Mouse (Mus musculus) left cerebral cortex, adult 18-20 months (tissue): ENCODE measurements around the gene Serpina5. TPM values are rescaled to one million over a fixed set of nuclear protein-coding genes. Genes with fewer than 3 reads are reported as not detected.
A peak's percentile ranks its signal among the peaks of the same experiment; 100 is the strongest.
"Not testable (repeated sequence)": the region's sequence is repeated elsewhere in the genome, so short reads cannot be mapped to it uniquely, and the experiment has no call there.

Experiments
- DNase-seq, 2 experiments: peaks; one replicate each; pipeline ENCODE4 v3.0.0; 2021 to 2022; ENCODE audit warnings: low spot score in 2 of 2, mixed read lengths in 1 of 2
- long read RNA-seq, 2 experiments: library from polyadenylated mRNA; stranded (forward); transcript quantifications; one replicate each; pipeline ENCODE4 v2.0.0; 2021
- total RNA-seq, 2 experiments: library from RNA; stranded (reverse); gene quantifications; 2 replicates each; pipeline ENCODE4 v1.2.3; 2021

The Serpina5 gene
- total RNA-seq, result not detected
- long read RNA-seq, experiment 1, result 0 reads
- long read RNA-seq, experiment 2, result 0 reads

DNA sequence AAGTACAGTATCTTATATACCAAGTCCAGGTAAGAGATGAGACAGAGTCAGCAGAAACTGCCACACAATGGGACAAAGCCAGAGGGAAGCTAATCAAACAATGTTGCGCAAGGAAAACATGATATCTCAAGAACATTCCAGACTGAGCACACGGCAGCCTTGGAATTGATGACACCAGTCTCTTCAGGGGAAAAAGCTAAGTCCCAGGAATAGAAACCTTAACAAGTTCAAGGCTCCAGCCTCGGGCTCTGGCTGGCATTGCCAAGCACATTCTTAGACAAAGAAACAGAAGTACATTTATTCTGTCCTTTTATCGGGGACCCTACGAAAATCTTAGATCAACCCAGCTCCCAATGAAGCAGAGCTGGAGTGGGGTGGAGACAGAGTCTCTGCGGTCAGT is at the start of gene Serpina5:
Gene Serpina5 (plus strand): TSS at position 346 of the 400 bp plus-strand sequence.
- DNase-seq, result no peak

DNA sequence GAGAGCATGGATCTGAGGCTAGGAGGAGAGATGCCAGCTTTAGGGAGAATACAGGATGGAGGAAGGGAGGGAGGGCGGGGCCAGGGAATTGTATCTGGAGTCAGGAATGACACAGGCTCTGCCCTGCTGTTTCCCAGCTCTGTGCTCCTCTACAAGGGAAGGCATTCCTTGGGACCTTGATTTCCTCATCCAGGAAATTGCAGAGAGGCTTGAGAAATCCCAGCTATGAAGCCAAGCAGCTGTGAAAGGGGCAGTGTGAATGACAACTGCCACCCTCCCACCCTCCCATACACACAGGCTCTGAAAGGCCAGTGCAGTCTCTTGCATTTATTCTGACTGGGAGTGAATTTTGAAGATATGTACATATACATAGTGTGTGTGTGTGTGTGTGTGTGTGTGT is 46.9 kb upstream of the Serpina5 start:
- no peak for DNase-seq

DNA sequence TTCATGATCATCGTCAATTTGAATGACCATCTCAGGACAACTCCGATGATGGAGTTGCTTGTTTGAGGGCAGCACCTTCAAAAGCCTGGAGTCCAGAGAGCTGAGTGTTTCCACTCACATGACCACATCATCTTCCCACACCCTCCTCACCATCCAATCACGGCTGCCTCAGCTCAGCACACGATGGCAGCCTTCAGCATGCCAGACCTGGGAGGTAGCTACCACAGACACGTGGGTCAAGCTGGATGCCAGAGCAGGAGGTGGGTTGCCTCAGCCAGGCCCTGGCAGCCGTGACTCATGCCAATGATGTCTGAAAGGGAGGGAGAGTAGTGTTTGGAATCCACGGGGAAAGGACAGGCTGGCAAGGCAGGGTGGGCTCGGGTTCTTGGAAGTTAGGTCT is 45.2 kb upstream of the Serpina5 start:
- no peak for DNase-seq

DNA sequence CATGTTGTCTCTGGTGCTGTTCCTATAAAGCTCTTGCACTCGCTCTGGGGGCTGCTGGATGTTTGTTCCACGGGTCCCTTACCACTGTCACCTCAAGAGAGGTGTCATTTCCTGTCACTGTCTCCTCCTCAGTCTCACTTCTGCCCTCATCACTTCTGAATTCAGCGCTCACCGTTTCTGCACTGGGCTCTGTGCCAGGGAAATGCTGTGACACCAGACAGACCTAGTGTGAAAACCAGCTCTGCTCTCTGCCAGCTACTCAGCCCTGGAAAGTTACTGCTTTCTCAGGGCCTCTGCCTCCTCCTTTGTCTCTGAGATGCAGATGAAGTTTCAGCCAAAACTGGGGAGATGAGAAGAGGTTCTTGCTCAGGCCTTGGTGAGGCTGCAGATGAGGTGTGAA is 43.9 kb upstream of the Serpina5 start:
- peak; percentile 71 to 83 for DNase-seq

DNA sequence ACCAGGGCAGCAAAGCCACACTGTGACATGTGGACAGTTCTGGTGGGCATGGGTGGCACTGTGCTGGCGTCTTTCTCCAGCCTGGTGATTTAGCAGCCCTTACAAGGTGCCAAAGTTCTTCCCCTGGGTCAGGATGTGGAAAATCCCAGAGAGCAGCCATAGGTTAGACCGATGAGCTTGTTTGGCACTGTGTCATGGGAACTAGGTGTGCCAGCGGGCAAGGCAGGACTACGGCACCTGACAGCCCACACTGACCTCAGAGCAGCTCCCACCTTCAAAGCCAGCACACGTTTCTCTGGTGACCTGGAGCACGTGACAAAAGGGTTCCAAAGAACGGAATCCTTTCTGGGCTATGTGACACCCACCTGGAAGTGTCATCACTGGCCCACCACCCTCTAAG is 43.4 kb upstream of the Serpina5 start:
- DNase-seq, result no peak

DNA sequence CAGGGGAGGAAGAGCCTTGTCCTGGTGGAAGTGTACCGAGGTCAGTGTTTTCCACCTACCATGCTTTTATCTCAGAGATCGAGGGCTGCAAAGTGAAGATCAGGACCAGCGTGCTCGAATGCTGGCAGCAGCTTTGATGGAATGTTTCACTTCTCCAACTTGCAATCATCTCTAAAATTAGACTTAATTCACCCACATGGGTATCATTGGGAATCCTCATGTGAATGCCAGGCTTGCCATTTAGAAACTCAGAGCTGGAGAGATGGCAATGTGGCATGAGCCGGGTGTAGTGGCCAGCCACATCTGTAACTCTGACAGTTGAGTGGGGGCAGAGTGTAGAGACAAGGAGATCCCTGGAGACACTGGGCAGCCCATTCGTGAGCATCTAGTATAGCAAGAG is 40.8 kb upstream of the Serpina5 start:
- peak in 1 of 2 experiments; percentile 10 for DNase-seq

DNA sequence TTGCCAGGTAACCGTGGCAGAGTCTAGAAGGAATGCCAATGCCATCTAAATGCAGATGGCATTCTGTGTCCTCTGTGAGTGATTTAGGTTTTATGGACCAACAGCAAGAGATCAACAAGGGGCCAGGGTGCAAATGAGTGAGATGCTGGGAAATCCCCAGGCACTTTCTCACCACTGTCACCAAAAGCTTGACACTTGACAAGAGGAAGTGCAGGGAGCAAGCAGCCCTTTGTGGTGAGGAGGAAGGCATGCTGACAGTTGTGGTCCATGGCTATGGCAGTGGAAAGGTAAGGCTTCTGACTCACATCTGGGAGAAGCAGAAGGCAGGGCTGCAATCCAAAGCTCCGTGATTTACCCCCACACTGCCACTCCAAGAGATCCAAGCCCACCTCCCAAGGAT is 39.1 kb upstream of the Serpina5 start:
- no peak for DNase-seq

DNA sequence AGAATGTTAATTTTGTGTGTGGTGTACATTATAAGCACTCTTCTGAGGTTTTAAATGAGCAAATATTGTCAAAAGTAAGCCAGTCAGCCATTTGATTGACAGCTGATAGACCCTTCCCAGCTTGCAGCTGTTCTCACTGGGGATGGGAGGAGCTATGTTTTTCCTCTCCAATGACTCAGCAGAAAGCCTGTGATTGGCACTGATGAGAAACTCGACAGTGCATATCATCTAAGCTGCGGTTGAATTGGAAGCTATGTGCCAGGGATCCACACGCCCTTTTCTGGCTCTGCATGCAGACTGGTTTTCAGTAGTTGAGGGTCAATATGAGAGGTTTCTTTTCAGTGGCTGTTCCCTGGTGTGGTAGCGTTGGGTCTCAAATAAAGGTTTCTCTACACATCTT is 36.4 kb upstream of the Serpina5 start:
- no peak for DNase-seq

DNA sequence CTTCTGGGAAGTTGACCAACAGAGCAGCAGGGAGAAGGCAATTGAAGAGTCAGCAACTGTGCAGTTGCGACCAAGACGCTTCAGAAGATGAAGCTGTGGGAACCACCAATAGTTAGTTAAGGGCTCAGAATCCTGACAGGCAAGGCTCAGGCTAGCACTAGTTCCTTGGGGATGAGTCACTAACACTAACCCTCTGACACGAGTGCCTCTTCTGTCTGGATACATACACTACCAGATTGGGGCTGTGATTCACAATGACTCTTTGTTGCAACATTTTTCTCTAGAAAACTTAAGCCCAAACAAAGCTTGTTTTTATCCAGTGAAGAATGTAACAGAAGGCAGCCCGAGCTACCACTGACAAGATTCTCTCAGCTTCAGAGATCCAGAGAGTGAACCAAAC is 35.9 kb upstream of the Serpina5 start:
- no peak for DNase-seq

DNA sequence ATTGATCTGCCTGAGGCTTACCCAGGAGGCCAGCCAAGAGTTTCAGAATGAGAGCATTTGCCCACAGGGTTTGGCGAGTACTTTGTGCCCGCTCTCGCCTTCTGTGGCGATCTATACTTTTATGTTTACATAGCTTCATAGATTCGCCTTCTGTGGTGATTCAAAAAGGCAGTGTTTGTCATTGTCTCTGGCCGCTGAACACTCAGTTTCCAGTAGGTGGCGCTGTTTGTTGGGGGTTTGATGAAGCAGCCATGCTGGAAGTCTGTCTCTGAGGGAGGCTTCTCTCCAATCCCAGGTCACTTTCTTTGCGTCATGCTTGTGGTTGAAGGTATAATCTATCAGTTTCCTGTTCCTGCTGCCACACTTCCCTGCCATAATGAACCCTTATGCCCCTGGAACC is 34.7 kb upstream of the Serpina5 start:
- peak; percentile 51 to 62 for DNase-seq

DNA sequence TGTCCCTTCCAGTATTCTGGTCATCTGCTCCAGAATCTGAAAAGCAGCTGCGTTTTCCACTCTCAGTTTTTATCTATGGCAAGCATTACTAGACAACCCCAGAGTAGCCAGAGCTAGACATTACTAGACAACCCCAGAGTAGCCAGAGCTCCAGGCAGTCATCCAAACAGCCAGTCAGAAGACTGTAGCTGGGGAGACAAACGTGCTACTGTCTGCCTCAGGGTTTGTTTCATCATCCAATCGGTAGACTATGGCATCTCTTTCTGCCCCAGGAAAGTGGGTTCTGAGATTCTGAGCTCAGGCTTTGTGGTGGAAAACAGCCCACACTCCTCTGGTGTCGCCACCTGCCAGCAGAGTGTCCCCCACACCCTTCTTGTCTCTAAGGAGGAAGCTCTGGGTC is 33.4 kb upstream of the Serpina5 start:
- DNase-seq, result peak; percentile 55 to 59

DNA sequence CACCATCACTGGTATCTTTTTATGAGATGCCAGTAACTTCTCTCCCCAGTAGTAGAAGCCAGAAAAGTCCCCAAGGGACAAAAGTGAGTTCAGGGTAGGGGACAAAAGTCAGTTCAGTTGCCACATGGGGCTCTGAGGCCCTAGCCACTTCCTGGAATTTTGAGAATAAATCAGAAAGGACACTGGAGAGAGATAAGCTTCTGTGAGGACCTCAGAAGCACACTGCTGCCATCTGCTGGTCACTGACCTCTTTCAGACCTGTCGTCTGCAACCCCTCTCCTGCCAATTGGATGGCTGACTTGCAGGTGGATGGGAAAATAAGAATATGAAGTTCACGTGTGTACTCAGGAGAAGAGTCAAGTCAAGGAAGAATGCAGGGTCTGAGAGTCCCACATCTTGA is 31.3 kb upstream of the Serpina5 start:
- peak; percentile 84 to 92 for DNase-seq

DNA sequence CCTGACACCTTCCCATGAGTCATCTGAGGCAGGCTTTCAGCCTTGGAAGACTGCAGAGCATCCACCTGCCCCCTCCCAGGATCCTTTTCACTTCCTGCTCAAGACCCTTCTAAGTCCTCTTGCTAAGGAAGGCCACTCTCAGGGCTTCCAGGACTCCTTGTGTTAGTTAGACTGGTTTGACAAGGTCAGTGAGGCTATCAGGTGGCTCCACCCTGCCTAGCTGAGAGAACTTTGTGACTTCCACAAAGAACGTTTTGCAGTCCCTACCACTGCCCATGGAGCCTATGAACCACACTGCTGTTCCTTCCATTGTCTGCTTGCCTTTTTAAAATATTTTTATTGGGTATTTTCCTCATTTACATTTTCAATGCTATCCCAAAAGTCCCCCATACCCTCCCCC is 29.2 kb upstream of the Serpina5 start:
- no peak for DNase-seq

DNA sequence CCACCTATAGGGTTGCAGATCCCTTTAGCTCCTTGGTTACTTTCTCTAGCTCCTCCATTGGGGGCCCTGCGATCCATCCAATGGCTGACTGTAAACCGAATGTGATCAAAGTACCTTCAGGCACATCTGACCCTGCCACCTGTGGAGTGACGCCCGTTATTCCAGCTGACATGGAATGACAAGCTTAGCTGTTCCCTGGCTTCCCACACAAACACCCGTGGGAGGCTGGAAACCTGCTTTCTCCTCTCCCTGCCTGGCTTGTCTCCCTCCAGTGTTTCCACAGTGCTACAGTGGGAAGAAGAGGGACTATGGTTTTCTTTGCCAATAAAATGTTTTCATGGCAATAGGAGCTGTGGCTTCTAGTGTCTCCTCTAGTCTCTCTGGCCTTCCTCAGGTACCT is 28.6 kb upstream of the Serpina5 start:
- peak in 1 of 2 experiments; percentile 37 for DNase-seq

DNA sequence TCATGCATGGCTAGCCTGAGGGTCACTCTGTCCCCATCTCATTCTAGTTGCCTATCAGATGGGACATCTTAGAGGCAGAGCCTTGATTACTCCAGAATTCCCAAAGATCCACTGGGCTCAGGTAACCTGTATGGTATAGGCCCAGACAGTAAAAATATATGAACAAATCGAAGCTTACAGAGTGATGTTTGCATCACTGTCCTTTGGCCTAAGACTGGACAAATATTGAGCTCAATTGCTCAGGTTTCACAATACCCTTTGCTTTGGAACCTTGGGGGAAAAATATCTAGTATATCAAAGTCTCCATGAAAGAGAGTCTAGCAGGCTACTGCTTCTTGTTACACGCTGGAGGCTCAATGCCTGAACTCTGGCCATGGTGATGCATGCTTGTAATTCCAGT is 10.8 kb upstream of the Serpina5 start:
- DNase-seq, result no peak

DNA sequence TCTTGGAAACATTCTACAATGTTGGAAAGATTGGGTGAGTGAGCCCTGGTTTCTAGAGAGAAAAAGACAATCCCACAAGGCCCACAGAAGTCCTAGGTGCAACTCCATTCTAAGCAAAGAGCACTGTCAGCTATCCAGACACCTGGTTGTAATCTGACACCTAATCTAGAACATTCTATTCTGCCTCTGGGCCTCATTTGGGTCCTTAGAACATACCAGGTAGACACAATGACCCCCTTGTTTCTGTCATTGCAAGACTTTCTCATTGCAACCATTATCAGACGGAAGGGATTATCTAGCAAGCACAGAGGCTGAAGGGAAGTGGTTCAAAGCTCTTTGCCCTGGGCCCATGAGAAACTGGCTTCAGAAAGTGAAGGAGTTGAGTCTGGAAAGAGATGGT is 9.6 kb upstream of the Serpina5 start:
- no peak for DNase-seq

DNA sequence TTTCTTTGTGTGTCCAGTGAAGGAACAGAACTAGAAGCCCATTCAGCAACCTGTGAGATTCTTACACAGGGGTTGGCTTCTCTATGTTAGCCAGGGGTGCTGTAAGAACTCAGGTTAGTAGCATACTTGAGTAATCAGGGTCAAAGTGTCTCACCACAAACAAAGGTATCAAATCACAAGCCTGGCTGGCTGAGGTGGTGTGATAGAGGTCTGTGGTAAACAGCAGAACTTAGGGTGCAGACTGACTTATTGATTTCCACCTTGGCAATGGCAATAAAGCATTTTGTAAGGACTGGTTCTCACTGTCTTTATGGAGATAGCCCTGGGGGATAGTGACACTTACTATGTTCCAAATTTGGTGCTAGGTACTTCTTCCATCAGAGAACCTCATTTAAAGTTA is 4.9 kb downstream of the Serpina5 start:
- no peak for DNase-seq

DNA sequence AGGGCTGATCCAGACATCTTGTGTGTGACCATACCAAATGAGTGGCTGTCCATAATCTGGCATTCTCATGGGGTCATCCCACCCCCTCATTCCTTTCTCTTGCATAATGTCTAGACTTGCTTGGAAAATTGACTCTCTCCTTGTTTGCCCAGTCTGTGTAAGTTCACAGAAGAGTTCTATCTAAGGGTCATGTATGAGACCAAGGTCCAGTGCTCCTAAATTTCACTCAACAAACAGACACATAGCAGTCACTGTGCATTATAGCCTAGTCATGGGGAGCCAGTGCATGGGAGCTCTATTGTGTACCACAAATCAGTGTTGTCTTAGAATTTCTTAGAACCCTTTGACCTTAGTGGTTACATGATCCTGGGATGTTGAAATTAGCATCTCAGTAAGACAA is 6.0 kb downstream of the Serpina5 start:
- DNase-seq, result no peak

DNA sequence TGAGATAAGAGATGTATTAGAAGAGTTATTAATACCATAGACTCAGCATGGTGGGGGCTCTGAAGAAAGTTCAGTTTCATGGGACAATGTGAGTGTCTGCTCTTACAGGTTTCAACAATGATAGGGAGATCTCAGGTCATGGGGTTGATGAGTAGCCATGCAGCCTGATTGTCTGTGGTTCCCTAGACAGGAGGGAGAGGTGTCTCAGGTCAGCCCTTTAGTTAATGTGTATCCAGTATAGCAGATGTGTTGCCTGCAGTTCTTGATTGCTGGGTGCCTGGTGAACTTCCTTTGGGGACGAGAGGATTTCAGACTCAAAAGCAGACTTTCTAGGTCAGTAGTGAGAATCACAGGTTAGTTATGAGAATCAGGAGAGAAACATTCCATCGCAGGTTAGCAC is 7.6 kb downstream of the Serpina5 start:
- no peak for DNase-seq

DNA sequence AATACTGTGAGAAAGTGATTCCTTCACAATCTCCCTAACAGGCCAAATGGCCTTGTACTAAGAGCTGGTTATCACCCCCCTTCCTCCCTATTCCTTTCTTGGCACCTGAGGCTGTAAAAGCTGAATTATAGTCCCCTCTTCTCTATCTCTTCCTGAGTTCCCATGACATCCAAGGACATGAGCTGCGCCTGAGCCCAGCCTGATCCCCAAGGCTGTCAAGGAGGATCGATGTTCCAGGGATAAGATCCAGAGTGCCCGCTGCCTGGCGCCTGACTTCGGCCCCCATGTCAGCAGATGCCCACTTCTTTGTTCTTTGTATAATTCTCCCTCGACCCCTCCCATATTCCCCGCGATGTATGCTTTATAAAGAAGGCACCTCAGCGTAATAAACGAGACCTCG is 11.4 kb downstream of the Serpina5 start, which contains the start of gene Serpina3a:
Gene Serpina3a (plus strand): TSS at position 392 of the 400 bp plus-strand sequence.
- DNase-seq, result not testable (repeated sequence)

DNA sequence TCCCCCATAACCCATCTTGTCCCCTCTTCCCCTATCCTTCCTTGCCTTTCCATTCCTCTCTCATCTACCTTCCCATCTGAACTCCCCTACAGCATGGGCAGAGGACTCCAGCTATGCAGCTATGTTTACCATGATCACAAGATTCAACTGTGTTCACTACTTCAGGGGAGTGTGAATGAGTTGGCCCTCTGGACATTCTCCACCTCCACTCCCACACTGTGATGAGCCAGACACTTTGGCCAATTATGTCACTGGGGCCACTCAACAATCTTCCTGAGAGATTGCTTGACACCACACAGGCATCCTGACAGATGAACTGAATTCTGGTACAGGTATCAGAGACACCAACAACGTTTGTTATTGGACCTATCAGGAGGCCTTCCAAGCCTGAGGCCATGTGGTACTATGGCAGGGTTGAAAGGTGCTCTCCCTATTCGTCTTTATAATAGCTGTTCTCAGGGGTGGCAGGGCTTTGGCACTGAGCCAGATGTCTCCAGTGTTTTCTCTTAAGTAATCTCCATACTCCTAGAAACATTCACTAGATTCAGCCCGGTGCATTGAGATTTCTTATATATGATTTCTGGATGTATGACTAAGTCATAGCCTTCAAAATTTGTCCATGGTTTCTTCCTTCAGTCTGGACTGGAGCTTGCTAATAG is 14.1 kb downstream of the Serpina5 start:
- DNase-seq, result no peak

DNA sequence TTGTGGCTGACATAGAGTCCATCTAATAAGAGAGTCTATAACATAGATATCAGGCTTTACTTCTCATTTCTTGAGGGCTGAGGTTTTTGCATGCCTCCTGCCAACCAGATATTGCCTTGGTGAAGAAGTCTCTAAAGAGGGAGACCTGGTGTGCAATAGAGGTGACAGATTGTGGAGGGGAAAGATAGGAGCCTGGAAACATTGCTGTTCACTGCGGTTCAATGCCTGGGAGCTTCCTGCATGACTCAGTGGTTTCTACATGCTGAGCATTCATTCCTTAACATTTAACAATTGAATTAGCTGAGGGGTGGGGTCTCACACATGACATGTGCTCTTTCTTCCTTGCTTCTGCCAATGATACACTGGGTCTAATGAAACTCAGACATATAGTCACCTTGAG is 22.2 kb downstream of the Serpina5 start:
- DNase-seq, result no peak

DNA sequence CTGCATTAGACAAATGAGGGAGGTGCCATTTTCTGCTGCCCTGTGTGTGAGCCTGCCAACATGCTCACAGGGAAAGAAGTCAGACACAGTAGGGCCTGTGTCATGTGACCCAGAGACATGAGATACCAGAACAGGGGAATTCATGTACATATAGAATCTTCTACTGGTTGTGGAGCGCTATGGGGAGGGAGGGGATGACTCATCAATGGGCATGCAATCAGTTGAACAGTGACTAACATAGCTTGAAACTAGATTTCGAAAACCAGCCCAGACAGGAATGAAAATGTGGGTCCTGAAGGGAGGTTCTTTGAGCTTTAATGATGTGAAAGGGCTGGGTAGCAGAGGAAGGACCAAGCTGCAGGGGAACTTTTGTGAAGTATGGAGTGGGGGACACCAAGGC is 23.1 kb downstream of the Serpina5 start:
- no peak for DNase-seq
